Comparison of ENCODE assay signal across 8 mouse cellular contexts in the genomic region with DNA sequence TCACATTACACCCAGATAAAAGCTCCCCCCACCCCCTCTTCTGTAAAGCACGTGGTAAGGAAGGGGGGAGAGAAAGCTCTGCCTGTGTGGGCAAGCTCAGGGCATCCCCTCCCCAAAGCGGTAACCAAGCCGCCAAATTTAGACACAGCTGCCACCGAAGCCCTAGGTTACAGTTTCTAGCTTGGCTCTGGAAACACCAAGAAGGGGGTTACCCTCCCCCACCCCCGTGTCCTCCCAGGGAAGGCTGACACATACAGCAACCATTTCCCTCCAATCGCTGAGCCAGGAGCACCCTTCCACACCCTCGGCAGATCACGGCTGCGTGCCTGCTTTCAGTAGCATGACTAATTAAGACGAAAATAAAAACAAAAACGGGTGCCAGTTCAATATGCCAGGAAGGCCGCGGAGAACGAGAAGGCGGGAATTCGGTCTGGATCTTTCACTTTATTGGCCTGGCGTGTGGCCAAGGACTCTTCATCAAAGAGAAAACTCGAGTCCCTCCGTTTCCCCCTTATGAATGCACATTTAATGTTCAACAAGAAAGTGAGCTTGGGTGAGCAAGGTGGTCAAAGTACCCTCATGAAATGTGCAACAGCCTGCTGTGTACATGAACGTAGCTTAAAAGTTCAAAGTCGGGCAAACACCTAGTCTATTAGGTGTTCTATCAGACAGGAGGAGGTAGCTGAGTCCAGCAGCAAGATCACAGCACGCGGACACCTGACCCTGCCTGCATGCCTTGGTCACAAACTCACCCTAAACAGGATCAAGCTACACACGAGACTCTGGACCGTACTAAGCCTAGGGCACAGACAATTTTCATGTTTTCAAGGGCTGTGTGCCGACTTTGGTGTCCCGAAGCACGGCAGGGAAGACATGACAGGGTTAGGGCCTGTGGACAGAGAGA. TPM values are rescaled to one million over a fixed set of nuclear protein-coding genes. Genes with fewer than 3 reads are reported as not detected.
DNase-seq lines count a peak whose midpoint lies in the region; ATAC-seq and TF ChIP-seq lines count a peak whose summit lies in the region.

No protein-coding gene starts in this region.

- peak; percentile 64 for DNase-seq in cerebellum, adult 11-12 months
- peak; percentile 31 for DNase-seq in lung, postnatal 36 days
- DNase-seq in lung, postnatal 14 days: no peak
- peak; percentile 44 for DNase-seq in heart, postnatal 4 days
- DNase-seq in limb, embryonic 14.5 days (ENCODE audit: low spot score): peak; percentile 67
- DNase-seq in spleen, postnatal 4 days (ENCODE audit: low spot score in 2 of 2): no peak
- no peak for DNase-seq in thymus, adult 18-20 months

- H3K4me3 ChIP-seq in limb, embryonic 14.5 days (replicated peaks; ENCODE audit: low read length): no peak overlapping the region

- 25% methylated on average over 28 of the region's 28 CpGs for WGBS in limb, embryonic 14.5 days

- peak overlapping the region; percentile 41 for H3K4me2 ChIP-seq in limb, embryonic 14.5 days (replicated peaks; ENCODE audit: low read depth, low read length, severe bottlenecking)

- no peak for ATAC-seq in cerebellum, adult (ENCODE audit: insufficient number of reproducible peaks, low FRiP score, low TSS enrichment)
- 0 out of 2 replicates have a peak, but pooled peaks have one; percentile 5 for ATAC-seq in limb, embryonic 14.5 days (ENCODE audit: low FRiP score, low read depth)

- TF ChIP-seq POLR2A in limb, embryonic 14.5 days (IDR thresholded peaks at IDR 0.05; ENCODE audit: borderline replicate concordance, extremely low read depth, insufficient read depth, insufficient read length): no peak

- peak overlapping the region; percentile 64 for H3K27ac ChIP-seq in limb, embryonic 14.5 days (replicated peaks; ENCODE audit: low read depth, low read length)

- peaks cover 33% of the 10 kb centered on the region for H3K4me1 ChIP-seq in limb, embryonic 14.5 days (ENCODE audit: control insufficient read depth, insufficient read depth, low read length)

- H3K9me3 ChIP-seq in limb, embryonic 14.5 days (ENCODE audit: control insufficient read depth, low read length): no peaks in the 10 kb centered on the region

- no peaks in the 10 kb centered on the region for H3K36me3 ChIP-seq in limb, embryonic 14.5 days (ENCODE audit: control insufficient read depth, insufficient read depth, low read length)

- peak overlapping the region; percentile 9; the same call in 1 of the 2 replicates for H3K9ac ChIP-seq in limb, embryonic 14.5 days (ENCODE audit: low read depth, low read length, severe bottlenecking)

- H3K27me3 ChIP-seq in limb, embryonic 14.5 days (ENCODE audit: control insufficient read depth, insufficient read depth, low read length): no peaks in the 10 kb centered on the region

RNA-seq across cellular contexts. Expression of a gene that starts 38.3 kb away (rescaled TPM):
- total RNA-seq in heart, postnatal 4 days (2021): 10 to 100 TPM; 37.4 to 40.4 TPM
- polyA plus RNA-seq in limb, embryonic 14.5 days (2012; rRNA removed): 70.1 and 91.7 TPM in 2 replicates
- polyA plus RNA-seq in limb, embryonic 14.5 days (2014; fragmentation: Nextera tagmentation; extraction: Ambion mirVana): 103 and 113 TPM in 2 replicates

Comparison
In these comparisons a context has a peak if more than half of its experiments do, and no peak if none do; other contexts are left out.
1. DNase-seq: peak in cerebellum, adult 11-12 months (single experiment), lung, postnatal 36 days (single experiment), heart, postnatal 4 days (single experiment) and limb, embryonic 14.5 days (single experiment); none in lung, postnatal 14 days (single experiment), spleen, postnatal 4 days (0 of 2) and thymus, adult 18-20 months (0 of 2).